Mouse (Mus musculus) heart, postnatal 4 days (tissue): ENCODE data around the gene Tas2r119. TPM values are rescaled to one million over a fixed set of nuclear protein-coding genes. Genes with fewer than 3 reads are reported as not detected.

Experiments used
- DNase-seq: peaks from one replicate; pipeline ENCODE4 v3.0.0; 2021
- total RNA-seq, 2 experiments: library from RNA; stranded (reverse); gene quantifications; 2 replicates each; pipeline ENCODE4 v1.2.3; 2021

The Tas2r119 gene
- total RNA-seq, 2 experiments from 2014 or later, result not detected

- no peak for DNase-seq
These were observed 49.3 kb downstream of the Tas2r119 start for GRCm38 (mm10) chr15:32226381-32226780.

DNA sequence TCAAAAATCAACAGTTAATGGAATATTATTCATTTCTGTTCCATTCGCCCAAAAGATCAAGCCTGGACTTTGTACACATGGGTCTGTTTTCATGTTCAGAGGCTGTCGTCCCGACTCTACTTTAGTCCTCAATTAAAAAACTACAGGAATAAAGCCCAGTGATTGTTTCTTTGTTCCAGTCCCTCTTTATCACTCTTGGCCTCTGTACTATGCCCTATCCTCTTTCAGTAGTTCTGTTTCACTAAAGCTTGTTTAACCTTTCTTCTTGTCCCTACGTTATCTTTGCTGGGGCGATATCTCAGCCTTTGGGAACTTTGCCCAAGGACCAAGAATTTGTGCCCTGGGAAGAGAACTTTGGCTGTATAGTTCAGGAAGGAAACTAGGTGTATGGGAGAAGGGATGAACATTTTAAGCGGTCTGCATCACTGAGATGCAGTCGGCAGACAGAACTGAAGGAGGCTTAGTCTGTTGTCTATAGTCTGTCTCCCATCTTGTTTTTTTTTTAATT lies 49.9 kb downstream of the Tas2r119 start:
- DNase-seq, result no peak

Other genes starting within 250 kb of the Tas2r119 start
- gene Sema5a, start 67.5 kb downstream of the Tas2r119 start, total RNA-seq, result 10 to 100 TPM; 29.5 to 30.7 TPM